Mouse (Mus musculus): ENCODE measurements at regions not wholly inside any gene's neighbourhood (a gene's known extent, or its start where the extent isn't known, plus 50 kb on each side); places are given as distances from the start of the nearest gene placed in this dataset.

- no peak for DNase-seq
These were observed 768.7 kb downstream of the Gm826 start for GRCm38 (mm10) chr2:159565255-159565654.

- no peak for DNase-seq
These were observed 768.0 kb downstream of the Gm826 start for GRCm38 (mm10) chr2:159565921-159566320.

- DNase-seq: peak; percentile 25 to 61
These were observed 767.5 kb downstream of the Gm826 start for GRCm38 (mm10) chr2:159566461-159566860.

DNA sequence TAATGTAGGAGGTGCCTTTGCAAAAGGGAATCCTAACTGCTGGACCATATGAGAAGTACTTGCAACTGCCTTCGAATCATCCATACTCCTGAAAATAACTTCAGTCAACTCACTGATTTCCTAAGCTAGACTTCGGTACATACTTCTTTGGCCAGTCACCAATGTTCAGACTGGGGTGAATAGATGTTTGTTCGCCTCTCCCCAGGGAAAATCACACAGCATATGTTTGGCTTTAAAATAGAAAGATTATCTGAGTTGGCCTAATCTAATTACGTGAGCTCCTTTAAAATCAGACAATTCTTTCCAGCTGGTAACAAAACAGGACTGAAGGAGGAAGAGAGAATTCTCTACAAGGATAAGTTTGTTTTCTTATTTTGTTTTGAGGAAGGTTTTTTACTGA, 765.6 kb downstream of the Gm826 start:
- no peak for DNase-seq

DNA sequence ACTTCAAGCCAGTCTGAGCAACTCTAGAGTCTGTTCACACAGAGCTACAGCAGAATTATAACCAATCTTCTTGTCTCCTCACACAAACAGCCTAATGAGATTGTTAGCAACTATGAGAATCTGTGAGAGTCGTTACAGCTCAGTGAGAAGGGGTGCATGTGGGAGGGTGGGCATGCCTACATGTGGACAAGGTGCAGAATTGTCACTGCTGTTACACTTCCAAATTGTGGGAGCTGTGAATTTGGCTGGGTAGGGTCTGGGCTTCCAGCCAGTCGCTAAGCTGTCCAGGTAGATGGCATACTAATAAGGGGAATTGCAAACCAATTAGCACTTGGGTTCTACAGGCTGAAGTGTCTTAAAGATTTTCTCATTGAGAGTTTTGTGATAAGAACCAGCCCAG, 762.1 kb downstream of the Gm826 start:
- DNase-seq: no peak

DNA sequence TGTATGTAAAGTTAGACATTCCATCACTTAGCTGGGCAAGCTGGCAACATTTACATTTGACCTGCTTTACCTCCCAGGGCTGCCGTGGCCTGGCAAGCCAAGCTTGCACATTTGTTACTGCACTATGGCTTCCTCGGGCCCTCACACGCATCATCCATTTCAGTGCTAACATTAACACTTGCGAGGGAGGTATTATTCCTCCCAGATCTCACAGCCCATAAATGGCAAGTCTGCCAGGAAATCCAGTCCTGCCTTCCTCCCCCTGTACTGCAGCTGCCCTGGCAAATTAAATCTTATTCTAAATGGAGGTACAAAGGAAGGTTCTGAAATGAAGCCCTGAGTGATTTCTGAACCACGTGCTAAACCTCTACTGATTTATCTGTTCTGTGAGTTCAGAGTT, 758.7 kb downstream of the Gm826 start:
- DNase-seq: no peak

- DNase-seq: no peak
These were observed 750.9 kb downstream of the Gm826 start for GRCm38 (mm10) chr2:159583103-159583502.

- DNase-seq: no peak
These were observed 749.3 kb downstream of the Gm826 start for GRCm38 (mm10) chr2:159584641-159585040.

DNA sequence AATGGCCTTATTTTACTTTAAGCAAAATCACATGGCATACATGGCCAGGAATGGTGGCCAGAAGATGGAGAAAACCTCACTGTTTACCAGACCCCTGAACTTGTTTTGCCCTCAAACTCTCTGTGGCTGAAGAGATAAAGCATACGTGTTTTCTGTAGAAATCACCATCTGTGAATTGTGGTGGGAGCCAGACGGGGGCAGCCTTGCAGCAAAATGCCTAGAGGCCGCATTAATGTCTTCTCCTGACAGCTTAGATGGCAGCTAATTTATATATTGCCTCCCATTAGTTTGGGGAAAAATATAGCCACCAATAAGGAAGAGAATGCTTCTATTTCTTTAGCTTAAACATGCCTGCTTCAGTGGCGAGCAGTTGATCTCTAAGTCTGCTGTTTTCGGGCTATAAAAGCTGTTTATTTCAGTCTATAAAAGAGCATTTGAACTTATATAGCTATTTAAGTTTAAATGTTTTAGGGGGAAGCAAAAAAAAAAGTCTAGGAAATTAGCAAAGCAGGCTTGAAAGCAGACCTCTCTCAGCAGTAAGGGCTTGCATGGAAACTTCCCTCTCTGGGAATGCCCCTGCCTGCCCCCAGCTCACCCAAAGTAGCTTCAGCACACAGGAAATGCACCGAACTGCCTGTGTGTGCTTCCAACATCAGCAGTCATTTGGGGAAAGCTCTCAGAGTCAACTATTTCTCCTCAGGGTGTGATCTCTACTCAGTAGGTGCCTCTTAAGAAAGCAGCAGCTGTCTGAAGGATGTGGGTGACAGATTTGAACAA, 747.1 kb downstream of the Gm826 start:
- DNase-seq: peak in 1 of 2 experiments; percentile 38

GRCm38 (mm10) chr2:159591396-159592124, 742.4 kb downstream of the Gm826 start:
- DNase-seq: no peak

- DNase-seq: no peak
These were observed 741.1 kb downstream of the Gm826 start for GRCm38 (mm10) chr2:159592841-159593240.

DNA sequence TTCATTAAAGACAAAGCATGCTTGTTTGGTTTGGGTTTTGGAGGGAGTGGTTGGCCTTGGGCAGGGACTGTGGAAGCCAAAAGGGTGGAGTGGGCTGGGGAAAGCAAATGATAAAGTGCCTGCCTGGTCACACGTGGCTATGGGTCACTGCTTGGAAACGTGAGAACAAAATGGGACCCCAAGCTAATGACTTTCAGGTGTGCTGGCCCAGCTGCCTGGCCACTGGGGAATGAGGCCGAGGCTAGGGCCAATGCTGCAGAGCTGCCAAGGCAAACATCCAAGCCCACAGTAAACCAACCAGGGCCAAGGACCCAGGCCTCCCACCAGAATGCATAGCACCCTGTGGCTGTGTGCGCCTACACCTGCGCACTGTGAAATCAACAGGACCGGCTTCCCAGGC, 737.7 kb downstream of the Gm826 start:
- no peak for DNase-seq

GRCm38 (mm10) chr2:159598080-159598479, 735.9 kb downstream of the Gm826 start:
- DNase-seq: no peak

DNA sequence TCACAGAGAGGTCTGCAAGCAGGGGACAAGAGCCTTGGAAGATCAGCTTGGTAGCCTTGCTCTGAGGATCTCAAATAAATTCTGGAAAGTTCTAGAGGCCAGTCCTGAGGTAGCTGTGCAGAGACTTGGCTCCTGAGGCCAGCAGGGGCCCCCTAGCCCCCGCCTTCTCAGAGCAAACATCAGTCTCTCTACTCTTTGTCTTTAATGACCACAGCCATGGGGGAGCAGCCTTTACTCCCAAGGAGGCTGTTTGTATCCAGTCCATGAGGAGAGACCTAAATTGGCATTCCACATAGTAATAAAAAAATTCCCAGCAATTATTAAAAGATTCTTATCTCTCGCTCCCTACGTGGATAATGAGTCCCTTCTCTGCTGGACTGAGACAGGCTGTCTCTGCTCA, 726.8 kb downstream of the Gm826 start:
- DNase-seq: peak; percentile 9 to 20

DNA sequence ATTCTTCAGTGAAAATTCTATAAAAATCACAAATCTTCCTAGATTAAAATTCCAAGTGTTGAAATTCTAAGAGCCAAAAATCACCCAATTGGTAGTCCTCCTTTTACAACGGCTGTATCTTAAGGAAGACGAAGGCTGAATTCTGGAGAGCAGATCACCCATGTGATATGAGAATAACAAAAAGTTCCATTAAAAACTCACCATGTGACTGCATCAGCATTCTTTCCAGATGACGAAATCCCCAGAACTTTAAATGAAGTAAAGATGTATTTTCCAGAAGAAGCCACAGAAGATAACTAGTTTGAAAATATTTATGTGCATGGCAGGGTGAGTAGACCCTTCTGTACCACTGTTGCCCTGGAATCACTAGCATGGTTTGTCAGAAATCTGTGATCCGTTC, 723.5 kb downstream of the Gm826 start:
- no peak for DNase-seq

DNA sequence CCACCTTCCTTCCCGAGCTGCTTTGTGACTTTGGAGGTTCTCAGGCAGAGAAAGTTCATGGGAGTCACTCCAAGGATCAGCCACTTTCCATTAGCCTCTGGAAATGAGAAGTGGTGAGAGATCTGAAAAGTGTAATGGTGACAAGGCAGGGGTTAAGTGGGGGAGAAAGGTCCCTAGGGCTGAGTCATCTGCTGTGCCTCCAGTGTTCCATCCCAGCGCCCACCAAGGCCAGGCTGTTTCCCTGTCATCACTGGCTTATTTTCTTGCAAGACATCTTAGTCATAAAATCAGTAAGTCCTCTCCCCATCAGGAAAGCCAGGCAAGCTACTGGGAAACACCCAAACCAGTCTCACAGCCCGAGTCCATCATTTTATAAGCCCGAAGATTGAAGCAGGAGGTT, 717.3 kb downstream of the Gm826 start:
- no peak for DNase-seq

- DNase-seq: no peak
These were observed 712.7 kb downstream of the Gm826 start for GRCm38 (mm10) chr2:159621261-159621660.

DNA sequence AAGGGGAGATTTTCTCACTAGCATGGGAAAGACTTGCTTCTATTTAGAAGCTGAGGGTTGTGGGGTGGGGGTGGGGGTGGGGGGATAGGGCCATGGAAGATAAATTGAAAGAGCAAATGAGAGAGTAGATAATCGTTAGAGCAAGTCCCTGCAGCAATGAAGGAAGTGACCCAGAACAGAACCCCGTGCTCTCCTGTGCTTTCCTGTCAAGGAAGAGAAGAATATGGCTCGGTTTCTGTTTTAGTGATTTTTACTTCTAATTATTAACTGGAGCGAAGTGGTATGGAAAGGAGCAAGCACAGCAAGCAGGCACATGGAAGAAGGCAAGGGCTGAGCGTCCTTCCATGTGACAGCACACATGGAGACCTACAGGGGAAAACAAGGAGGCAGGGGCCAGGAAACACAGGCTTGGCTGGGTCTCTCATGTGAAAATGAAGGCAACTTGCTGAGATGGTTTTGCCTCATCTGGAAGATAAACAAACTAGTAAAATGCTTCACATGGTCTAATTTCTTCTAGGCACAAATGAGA, 711.8 kb downstream of the Gm826 start:
- DNase-seq: no peak

GRCm38 (mm10) chr2:159625306-159625705, 708.7 kb downstream of the Gm826 start:
- no peak for DNase-seq

DNA sequence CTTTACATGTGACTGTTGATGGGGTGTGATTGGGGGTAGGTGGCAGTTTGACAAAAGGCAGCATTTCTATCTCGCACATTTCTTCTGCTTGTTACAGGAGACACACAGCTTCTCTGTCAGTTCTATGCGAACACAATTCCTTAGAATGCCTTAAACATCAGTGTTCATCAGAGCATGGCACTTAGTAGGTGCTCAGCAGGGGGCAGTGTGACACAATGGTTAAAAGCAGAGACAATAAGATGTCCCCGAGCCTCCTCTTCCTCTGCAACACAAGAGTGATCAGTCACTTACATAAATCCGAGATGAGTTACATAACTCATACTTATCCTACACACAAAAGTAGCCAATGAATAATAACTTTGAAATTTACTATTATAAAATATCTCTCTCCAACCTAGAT, 688.1 kb downstream of the Gm826 start:
- DNase-seq: peak; percentile 14 to 64

GRCm38 (mm10) chr2:159646595-159646994, 687.4 kb downstream of the Gm826 start:
- DNase-seq: peak; percentile 0 to 5

GRCm38 (mm10) chr2:159652243-159652642, 681.7 kb downstream of the Gm826 start:
- DNase-seq: no peak

DNA sequence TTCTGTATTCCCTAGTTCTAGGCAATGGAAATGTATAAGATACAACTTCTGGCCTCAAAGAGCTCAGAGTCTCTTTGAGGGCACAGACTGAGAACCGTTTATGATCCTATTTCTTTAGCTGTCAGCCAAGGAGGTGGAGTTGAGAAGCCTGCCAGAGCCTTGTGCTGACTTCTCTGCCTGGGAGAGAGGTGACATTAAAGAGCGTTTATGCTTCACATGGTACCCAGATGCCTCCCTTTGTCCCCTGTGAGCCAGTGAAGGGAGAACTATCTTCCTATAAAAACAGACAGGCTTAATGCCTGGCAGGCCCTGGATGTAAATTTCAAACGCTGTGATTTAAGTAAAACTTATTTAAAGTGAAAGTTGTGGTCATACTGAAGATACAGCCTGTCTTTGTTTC, 657.1 kb downstream of the Gm826 start:
- DNase-seq: no peak

GRCm38 (mm10) chr2:159680641-159681040, 653.3 kb downstream of the Gm826 start:
- DNase-seq: no peak

All from kidney, postnatal 36 days (tissue).